Mouse (Mus musculus): Measurements from ENCODE around the gene Camsap2. TPM values are rescaled to one million over a fixed set of nuclear protein-coding genes. Genes with fewer than 3 reads are reported as not detected.

Camsap2 gene
- polyA plus RNA-seq, 3 experiments from 2014 or later, result 2.2 to 6.3 (median 5.8) TPM

DNA sequence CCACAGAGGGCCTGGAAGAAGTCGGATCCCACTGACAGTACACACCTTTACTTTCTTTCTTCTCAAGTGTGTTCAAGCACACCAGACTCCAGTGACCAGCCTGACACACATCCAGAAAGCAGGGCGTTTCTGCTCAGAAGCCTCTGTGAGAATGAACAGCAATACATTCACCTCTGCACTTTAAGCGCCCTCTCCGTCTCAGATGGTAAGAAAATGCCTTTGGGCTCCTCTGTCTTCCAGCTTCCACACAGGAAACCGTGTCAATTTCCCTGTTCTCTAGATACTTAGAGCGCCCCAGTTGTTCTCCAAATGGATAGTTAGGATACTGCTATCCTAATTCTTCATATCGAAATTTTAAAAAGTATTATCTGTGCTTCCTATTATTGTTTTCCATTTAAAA is 2.2 kb downstream of the Camsap2 start:
- ATAC-seq, result no peak

DNA sequence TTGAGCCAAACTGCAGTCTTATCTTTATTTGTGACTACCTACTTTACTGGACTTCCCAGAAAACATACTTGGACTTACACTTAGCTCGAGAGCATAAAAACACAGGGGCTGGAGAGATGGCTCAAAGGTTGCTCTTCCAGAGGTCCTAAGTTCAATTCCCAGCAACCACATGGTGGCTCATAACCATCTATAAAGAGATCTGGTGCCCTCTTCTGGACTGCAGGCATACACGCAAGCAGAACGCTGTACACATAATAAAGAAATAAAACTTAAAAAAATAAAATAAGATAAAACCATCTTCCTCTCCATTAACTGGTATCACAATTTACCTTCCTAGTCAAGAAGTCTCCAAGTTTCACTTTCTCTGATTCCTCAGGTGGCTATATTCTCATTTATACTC is 5.4 kb downstream of the Camsap2 start:
- no peak for ATAC-seq

DNA sequence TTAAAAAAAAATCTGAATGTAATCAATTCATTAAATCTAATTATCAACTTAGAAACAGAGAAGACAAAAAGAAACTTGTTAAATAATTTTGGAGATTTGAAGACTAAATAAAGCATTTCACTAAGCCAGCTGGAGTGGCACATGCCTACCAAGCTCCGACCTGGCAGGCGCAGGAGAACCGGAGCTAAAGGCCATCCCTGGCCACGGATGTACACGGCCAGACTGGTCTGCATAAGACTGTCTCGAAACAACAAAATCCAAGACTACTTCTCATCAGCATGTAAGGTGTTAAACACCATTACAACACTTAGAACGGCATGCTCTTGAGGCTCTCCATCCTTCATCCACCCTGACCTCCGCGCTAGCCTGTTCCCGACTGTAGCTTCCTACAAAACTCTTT is 11.2 kb downstream of the Camsap2 start:
- no peak for ATAC-seq

DNA sequence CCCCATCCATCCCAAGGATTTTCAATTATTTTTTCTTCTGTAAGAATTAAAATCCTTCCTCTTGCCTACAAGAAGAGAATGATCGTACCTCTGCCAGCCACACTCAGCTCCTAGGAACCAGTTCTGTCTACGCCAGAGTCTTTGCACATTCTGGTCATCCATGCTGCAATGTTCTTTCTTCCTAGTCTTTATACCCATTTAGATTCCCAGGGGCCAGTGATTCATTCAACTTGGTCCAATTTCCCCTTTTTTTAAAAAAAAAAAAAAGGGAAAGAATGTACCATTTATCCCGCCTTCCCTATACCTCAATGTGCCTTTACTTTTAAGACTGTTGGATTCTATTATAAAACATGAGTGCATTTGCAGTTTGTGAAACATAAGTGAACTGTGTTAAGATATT is 12.4 kb downstream of the Camsap2 start:
- ATAC-seq, result no peak

DNA sequence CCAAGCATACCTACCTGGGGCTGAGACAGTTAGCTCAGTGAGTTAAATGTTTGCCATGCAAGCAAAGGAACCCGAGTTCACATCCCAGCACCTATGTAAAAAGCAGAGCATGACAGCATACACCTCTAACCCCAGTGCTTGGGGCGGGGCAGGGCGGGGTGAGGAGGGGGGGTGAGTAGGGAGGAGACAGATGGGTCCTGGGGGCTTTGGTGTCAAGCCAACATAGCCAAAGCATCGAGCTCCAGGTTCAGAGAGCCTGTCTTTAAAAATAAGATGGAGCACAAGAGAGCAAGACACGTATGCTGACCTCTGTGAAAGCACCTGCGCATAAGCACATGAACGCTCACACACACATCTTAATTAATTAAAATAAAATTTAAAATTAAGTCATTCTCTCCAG is 12.8 kb downstream of the Camsap2 start:
- ATAC-seq, result no peak

DNA sequence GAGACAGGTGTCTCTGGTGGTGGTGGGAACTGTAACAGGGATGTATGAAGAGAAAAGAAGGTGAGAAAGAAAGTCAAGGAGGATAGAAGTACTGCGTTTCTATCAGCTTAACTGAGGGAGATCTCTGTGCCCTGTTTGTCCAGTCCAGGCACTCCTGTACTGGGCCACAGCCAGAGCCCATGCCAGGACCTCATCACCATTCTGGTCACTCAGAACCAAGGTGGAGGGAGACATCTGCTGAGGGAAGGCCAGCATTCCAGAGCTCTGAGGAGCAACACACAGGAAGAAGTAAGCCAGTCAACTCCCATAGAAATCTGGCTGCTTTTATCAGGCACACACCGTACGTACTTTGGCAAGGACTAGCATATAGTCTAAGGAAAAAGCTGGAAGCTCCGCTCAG is 14.1 kb downstream of the Camsap2 start:
- ATAC-seq, result no peak

DNA sequence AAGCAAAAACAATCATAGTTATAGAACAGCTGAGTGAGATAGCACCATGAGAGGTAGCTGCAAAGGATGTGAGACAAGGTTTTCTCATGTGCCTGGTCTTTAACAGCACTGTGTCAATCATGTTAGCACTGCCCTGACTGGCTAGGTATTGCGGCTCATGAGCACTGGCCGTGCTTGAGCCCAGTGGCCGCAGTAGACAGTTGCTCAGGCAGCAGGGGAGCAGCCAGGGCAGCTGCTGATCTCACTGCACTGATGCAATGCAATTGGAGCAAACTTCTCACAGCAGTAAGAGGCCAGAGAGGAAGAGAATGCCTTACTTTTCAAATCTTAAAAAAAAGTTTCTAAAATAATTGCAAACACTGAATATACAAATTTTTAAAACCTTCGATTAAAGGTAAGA is 16.5 kb downstream of the Camsap2 start:
- no peak for ATAC-seq

DNA sequence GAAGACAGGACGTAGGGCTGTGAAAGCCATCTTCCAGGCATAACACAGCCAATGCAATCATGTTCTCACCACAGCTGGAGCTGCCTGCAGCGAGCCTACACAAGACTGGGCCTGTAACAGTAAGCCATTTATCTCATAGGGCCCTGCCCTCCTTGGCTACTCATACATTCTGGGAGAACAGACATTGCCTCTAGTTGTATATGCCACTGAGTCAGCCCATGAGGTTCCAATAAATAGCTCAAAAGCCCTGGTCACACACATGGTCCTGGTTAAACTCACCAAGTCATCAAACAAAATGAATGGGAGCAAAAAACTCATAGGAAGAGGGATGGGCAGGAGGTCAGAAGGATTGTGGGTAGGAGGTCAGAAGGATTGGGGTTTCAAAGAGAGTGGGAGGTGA is 17.3 kb downstream of the Camsap2 start:
- no peak for ATAC-seq

DNA sequence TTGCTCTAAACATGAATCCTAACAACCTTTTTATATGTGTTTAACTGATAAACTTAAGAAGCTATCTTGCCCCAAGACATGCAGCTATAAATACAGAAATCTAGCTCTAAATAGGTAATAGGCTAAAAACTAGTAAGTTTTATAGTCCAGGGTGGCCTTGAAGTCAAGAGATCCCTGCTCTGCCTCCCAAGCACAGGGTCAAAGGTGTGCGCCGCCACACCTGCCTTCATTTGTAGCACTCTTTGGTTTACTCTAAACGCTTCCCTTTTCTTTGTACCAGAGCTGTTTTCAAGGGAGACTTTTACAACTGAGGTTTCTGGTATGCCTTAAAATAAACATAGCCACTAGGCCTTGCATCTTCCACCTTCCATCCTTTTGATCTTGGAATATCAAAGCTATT is 18.3 kb downstream of the Camsap2 start:
- ATAC-seq, result no peak

DNA sequence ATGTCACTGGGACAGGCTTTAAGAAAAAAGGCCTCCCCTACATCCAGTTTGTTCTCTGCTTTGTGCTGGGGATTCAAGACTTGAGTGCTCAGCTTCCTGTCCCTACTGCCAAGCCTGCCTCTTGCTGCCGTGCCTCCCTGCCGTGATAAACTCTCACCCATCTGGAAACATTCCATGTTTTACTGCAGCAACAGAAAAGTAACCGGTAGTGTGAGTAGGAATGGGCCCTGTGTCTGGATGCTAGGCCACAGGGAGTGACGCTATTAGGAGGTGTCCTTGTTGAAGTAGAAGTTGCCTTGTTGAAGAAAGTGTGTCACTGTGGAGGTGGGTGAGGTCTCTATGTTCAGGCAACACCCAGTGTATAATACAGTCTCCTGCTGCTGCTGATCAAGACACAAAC is 20.0 kb downstream of the Camsap2 start:
- no peak for ATAC-seq

DNA sequence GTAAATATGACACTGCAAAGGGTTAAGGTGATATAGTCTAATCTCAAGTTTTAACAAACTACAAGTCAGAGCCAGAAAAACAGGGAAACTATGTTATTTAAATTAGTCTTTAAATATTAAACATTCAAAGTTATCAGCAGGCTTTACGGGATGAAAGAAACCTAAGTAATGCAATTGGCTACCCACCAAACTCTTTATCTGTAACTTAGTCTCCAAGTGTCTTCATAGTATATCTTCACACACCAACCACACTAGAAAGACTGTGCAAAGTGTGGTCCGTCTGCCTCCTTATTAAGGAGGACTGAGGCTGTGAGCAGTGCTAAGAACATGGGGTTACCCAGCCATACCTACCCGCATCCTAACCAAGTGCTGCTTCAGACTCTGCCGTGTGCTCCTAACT is 23.6 kb downstream of the Camsap2 start:
- ATAC-seq, result no peak

DNA sequence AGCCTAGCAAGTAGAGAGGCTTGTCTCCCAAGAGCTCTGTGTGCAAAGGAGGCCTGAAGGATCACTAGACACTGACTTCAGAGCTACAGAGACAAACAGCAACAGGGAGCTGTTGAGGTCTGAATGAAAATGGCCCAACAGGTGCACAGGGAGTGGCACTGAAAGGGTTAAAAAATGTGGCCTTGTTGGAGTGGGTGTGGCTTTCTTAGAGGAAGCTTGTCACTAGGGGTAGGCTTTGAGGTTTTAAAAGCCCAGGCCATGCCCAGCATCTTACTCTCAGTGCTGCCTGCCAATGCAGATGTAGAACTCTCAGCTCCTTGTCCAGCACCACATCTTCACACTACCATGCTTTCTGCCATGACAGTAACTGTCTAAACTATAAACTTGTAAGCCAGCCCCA is 29.6 kb downstream of the Camsap2 start:
- no peak for ATAC-seq

DNA sequence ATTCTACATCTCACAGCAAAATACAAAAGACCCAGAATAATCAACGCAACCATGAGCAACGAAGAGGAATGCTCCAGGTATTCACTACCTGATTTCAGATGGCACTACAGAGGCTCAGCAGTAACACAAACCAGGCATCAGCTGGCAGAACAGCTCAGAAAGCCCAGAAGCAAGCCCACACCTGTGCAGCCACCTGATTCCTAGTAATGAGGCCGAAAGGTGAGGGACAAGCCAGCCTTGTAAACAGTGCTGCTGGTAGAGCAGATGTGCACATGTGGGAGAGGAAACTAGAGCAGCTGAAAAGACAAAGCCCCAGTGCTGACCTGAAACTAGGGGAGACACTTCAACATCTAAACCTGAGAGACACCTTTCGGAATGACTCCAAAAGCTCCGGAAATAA is 36.7 kb downstream of the Camsap2 start:
- no peak for ATAC-seq

DNA sequence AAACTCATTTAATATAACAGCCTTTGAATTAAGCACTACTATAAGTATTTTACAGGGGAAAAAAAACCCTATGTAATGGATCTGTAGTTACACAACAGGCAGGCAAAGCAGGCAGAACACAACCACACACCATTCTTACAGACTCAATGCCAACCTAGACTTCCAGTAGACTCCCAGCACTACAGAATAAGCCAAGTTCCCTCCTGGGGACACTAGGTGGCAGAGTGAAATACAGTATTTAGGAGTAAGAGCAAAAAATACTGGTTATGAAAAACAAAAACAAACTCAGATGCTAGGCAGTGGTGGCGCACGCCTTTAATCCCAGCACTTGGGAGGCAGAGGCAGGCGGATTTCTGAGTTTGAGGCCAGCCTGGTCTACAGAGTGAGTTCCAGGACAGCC is 39.5 kb downstream of the Camsap2 start:
- ATAC-seq, result peak; percentile 50

DNA sequence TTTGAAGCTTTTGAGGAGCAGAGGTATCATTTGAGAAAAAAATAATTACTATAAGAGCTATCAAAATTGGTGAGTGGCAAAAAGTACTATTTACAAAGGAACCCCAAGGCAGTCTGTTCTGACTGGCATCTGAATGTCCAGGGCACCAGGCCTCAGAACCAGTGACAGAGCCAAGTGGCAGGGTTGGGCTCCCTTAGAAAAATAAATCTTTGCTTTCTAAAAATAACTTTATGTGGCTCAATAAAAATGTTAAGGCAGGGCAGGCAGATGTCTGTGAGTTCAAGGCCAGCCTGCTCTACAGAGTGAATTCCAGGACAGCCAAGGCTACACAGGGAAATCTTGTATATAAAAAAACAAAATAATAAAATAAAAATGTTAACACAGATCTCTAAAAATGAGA is 51.9 kb downstream of the Camsap2 start:
- ATAC-seq, result no peak

DNA sequence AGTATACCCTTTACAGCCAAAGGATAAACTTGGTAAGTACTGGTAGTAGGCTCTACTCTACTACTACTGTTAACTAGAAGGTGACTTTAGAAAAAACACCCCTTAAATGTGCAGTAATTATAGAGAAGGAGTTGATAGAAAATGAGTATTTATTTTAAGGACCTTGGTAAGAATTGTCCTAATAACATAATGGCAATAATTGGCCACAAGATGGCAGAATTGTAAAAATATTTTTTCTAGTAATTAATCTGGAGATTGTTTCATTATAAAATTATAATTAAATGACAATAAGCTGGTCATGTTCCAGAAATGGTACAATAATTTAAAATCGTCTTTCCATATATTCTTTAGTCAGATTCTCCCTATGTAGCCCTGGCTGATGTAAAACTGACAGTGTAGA is 56.1 kb downstream of the Camsap2 start:
- no peak for ATAC-seq

DNA sequence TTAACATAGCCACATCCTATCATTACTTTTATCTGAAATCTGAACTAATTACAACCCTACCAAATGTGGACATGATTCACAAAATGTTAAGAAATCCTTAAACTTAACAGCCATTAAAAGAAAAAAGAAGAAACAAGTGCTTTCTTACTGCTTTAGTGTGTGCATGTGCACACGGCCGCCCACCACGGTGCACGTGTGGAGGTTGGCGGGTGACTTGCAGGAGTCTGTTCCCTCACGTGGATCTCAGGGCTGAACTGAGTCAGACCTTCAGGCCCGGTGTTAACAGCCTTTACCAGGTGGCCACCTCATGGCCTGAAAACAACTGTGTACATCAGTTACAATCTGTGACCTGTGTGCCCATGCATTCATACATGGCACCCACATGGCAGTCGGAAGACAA is 68.5 kb downstream of the Camsap2 start:
- no peak for ATAC-seq

DNA sequence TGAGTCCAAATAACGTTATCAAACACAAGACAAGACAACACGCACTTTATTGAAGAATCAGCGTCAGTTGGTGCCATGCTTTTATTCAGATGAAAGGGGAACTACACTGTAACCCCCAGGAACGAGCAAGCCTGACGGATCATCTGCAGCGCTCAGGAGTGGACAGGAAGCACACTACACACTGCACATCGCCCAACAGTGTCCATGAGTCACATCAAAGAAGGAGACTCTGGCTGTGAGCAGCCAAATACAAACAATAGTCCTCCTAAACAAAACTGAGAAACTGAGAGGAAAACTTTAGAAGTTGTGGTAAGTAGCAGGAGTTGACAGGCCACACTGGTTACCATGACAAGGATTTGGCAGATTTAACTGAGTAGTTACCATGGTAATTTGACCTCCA is 77.7 kb downstream of the Camsap2 start:
- no peak for ATAC-seq

DNA sequence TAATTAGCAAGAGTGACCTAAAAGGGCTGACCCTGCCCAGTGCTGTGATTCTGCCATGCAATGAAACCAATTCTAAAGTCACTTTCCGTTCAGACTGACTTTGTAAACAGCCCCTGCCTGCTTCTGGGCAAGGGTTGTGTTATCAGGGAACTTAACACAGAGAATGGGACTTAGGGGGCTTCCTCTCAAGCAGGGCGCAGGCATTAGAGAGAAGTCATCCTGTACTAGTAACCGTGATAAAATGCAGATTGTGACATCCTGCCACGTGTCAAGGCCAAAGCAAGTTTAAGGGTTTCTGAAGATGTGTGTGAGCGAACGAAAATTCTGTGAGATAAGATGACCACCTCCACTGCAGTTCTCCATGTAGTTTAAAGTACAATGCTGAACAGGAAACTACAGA is 79.8 kb downstream of the Camsap2 start:
- no peak for ATAC-seq

DNA sequence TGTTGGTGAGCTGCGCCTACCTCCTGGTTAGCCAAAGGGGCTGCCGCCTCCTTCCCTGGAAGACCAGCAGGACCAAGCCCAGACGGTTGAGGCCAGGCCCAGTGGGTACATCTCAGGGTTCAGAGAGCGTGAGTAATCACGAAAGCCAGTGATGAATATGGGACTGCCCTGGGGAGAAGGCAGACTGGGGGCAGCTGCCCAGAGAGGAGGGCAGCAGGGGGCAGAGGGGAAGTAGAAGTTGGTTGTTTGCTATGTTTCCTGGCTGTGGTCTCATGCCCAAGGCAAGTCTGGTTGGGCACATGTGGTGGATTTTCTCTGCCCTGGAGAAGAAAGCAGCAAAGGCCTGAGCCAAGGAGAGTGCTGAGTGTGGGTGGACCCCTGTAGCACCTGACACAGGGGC is 82.5 kb downstream of the Camsap2 start:
- no peak for ATAC-seq

DNA sequence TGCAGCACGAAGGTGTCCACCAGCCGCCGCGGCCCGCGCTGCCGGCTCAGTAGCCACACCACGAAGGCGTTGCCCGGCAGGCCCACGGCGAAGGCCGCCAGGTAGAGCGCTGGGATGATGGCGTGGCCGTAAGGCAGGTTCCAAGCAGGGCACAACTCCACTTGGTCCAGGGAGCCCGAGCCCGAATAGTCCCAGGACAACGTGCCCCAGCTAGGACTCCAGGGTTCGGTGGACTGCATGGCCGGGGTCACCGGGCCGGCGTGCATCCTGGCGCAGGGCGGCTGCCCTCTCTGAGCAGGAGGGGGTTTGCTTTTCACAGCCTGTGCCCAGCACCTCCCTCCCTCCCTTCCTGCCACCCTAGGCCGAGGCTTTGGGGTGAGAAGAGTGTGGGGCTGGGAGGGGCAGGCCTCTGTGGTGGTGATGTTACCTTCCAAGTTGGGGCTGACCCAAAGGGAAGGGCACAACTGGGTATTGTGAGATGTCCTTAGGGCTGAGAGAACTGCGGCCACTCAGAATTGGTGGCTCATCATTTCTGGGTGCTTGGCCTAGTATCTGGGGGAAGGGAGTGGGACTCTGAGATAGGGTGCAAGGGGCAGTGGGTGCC is 85.2 kb downstream of the Camsap2 start, which contains the start of gene Gpr25:
Gene Gpr25, minus strand, starts transcription at position 239 of the 604 bp plus-strand sequence.
- no peak for ATAC-seq

DNA sequence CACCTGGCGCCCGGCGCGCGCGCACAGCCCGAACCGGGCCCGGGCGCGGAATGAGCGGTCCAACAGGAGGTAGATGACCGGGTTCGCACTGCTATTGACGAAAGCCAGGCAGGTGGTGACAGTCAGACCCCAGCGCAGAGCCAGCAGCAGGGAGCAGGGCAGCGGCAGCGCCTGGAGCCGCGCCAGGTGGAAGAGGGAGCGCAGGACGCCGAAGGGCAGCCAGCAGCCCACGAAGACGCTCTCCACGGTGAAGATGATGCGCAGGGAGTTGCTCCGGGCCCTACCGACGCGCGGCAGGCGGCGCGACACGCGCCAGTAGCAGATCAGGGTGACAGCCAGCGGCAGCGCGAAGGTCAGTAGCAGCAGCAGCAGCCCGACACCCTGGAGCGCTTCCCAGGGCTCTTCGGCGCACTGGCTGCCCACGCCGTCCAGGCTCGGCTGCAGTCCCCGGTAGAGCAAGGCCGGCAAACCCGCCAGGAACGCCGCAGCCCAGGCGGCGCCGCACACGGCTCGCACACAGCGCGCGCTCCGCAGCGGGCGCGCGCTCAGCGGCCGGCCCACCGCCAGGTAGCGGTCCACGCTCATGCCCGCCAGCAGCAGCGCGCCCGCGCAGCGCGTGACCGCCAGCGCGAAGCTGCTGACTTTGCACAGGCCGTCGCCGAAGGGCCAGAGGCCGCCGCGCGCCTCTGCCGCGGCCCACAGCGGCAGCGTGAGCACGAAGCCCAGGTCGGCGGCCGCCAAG is 85.8 kb downstream of the Camsap2 start:
- no peak for ATAC-seq

DNA sequence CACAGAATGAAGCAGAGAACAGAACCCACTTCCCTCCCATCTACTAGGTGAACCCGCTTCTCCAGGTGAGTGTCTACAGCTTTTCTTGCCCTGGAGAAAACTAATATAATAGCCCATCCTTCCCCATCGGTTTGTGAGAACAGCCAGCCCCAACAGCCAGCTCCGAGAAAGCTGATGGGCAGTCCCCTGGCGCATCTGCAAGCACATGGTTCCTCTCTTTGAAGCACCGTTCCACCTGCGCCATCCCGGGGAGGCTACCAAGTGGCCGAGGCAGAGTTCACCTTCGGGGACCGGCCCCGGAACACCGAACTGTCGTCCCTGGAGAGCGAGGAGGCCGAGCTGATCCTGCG is 86.4 kb downstream of the Camsap2 start:
- ATAC-seq, result no peak

DNA sequence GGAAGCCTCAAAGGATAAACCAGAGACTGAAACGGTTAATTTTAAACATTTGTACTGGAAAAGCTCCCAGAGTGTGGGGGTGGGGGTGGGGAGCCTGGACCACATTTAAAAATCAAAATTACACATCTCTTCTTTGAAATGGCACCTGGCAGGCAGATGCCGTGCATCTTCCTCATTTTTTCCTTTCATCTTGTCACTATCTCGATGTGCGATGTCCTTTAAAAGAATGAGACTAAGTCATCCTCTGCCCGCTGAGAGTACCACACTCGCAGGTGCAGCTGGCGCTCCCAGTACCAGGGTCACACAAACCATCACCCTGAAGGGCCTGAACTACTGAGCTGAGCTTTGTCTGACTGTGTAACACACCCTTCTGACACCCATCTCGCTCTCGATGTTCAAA is 87.4 kb downstream of the Camsap2 start:
- no peak for ATAC-seq

DNA sequence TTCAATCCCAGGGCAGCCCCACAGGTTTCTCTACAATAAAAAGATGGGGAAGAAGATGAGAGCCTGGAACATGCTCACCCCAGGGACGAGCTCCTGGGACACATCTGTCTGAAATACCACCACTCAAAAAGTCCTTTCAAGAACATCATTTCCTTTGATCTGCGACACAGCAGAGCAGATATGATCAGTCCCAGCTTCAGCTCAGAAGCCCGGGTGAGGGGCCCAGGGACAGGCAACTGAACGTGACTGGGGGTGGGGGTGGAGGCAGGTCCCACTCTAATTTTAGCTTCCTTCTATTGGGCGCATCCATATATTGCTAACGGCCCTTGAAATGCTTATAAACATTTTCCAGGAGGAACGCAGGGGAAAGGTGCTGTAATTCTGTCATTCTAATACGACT is 90.2 kb downstream of the Camsap2 start:
- peak; percentile 18 for ATAC-seq

All from inflammation-experienced regulatory T-cells, adult 6 months (primary cell).